Mouse (Mus musculus): ENCODE data around the gene Svopl.

The Svopl gene

DNA sequence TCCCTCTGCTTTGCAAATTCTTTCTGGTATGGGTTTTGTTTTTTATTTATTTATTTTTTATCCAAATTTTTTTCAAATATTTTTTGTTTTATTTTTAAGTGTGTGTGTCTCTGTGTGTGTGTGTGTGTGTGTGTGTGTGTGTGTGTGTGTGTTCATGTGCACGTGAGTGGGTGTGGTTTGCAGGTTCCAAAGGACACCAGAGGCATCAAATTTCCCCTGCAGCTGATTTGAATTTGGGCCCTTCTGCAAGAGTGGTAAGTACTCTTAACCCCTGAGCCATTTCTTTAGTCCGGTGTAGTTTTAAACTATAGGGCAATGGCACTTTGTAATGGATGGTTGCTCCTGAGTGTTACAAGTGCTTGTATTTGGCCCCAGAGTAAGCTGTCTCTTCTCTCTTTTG, 18.6 kb downstream of the Svopl start:
- DNase-seq = no peak

DNA sequence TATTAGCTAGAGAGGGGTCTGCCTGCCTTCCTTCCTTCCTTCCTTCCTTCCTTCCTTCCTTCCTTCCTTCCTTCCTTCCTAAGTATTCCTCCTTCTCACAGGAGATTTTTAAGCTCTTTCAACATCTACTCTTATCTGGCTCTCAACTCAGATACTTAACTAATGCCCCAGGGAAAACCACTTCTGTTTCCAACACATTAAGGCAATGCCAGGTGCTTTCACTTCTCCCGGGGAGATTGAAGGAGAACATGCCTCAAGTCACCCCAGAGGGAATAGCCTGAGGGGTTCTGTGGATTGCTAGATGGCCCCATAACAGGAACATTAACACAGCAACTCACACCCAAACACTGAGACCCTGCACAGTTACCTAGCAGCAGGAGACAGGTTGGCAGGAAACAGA, 19.0 kb downstream of the Svopl start:
- no peak for DNase-seq

DNA sequence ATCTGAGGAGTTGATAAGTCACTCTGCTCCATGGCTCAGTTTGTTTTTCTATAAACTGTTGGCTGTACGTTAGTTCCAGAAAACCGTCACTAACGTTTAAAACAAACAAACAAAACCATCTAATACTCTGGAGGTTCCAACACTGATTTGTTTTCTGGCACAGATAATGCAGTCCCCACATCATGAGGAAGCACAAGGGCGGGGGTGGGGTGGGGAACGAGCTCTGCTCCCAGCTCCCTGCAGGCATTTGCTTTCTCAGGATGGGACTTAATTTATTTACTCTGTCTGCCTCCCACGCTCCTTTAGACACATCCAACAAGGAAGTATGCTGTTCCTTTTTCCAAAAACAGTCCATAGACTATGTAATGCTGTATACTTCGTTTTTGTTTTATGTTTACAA, 23.5 kb downstream of the Svopl start:
- DNase-seq = no peak

DNA sequence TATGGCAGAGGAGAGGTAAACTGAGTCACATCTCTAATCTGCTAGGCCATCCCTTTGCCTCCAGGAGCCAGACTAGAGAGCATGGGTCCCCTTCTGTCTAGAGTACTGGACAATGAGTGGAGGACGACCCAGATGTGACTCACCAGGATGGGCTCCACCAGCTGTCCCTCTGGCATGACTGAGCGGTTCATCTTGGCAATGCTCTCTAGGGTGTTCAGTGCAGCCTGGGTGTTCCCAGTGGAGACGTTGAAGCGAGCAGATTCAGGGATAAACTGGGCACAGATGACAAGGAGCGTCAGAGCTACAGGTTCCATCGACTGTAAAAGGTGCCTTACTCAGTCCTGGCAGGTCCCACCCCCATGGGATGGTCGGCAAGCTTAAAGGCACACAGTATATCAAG, 25.4 kb downstream of the Svopl start:
- no peak for DNase-seq

DNA sequence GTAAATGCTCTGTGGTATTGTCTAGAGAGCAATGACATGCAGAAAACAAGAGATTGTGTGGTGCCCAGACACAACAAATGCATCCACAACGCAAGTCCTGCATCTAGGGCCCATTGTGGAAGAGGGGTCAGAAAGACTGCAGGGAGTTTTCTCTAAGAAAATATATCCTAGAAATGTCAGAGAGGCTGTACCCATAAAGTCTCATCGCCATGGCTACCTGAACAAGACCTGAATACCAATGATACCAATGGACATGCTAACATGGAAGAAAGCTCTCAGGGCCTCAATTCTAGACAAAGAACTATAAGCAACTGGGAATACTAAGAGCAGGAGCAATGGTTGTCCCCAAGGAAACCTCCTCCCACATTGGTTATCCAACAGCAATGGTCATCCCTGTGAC, 34.0 kb downstream of the Svopl start:
- no peak for DNase-seq

DNA sequence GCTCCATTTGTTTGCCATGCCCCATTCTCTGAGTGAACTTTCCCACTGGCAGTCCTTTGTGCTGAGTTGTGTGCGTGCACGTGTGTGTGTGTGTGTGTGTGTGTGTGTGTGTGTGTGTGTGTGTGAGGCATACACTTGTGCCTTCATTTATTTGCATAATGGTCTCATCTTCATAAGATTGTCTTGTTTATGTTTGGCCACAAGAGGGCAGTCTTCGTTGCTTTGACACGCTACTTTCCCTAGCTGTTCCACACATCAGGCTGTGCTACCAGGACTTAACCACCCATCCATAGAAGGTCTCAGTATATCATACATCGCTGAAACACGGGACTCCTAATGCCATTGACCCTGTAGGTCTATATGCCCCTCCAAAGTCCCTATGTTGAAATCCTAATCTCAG, 39.3 kb downstream of the Svopl start:
- DNase-seq = peak; percentile 20

DNA sequence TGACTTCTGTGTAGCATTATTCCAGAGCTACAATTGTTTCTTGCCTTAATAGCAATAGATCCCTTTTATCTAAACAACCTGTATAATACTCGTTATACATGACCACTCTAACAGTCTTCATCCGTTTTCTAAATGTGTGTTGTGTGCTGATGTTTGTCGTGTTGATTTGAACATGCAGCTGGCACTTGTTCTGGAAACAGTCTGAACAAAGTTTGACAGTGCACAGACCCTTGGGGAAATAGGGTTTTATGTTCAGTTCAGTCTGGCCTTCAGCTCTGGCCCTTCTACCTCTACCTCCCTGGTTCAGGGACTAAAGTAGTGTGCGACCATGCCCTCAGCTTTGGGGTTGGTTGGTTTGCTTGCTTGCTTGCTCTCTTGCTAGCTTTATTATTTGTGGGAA, 79.4 kb downstream of the Svopl start:
- DNase-seq = no peak

DNA sequence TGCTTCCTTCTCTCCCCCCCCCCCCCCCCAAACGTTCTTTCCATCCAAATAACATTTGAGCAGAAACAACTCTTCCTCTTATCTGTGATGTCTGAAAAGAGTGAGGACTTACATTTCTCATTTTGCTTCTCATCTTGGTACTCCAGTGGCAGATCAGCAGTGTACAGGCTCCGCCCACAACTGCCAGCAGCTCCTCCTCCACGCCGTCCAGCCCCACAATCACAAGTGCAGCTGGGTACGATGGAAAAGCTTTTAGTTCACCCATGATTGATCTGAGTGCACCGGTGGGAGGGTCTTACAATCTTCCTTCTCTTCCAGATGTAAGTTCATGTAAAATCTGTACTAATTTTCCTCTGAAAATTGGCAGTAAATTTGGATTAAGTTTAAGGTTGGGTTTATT, 95.5 kb downstream of the Svopl start:
- DNase-seq = no peak

DNA sequence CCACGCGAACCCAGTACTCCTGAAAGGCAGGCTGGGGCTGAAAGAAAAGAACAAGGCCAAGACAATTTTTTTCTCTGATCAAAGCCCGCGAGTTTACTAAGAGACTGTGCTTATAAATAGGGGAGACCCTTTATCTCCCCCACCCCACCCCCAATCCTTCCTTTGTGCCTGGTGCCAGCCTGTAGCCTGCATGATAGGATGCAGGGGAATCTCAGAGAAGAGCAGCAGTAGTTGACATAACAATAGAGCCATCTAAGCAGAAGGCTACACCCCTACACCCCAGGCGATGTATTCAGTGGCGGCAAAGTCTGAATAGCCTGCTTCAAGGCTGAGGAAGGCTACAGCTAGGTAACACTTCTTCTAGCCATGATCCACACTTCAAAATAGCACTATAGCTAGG, 110.3 kb downstream of the Svopl start:
- DNase-seq = no peak

Measured in right cerebral cortex, postnatal 25 days (tissue).